Mouse (Mus musculus): ENCODE measurements around the gene Rimbp2.

DNA sequence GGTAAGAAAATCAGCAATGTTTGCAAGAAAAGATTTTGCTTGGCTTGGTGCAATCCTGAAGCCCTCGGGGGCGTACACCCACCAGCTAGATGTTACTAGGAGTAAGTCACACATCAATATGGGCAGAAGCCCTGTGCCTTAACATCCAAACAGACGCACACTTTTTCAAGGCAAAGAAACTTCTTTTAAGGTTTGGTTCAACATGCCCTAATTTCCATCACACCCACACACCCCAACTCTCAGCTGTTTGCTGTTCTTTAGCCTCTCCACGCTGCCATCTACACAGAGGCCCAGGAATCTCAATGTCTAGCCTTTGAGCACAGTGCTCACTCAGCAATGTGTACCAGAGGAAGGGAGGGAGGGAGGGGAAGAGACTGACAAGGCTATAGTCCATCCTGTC, 28.2 kb downstream of the Rimbp2 start:
- no peak for TF ChIP-seq POLR2A (IDR thresholded peaks at IDR 0.05; ENCODE audit: extremely low read depth, insufficient read depth, low read length)
- TF ChIP-seq CTCF (IDR thresholded peaks at IDR 0.05; ENCODE audit: extremely low read depth, insufficient read depth, low read length): no peak
